Mouse (Mus musculus): ENCODE data around the gene Asb3. TPM values are rescaled to one million over a fixed set of nuclear protein-coding genes. Genes with fewer than 3 reads are reported as not detected.
"Not testable (repeated sequence)": the region's sequence is repeated elsewhere in the genome, so short reads cannot be mapped to it uniquely, and the experiment has no call there.

Asb3 gene
- polyA plus RNA-seq, 2 experiments = 4.0 to 11.7 TPM

GRCm38 (mm10) chr11:31105364-31105763 lies 220.1 kb downstream of the Asb3 start:
- H3K36me3 ChIP-seq (replicated peaks; ENCODE audit: control insufficient read depth, insufficient read depth, low read depth) = no peaks in the 10 kb centered on the region
- TF ChIP-seq CTCF (IDR thresholded peaks at IDR 0.05; ENCODE audit: low read depth) (no peak), EP300 (IDR thresholded peaks at IDR 0.05; ENCODE audit: low read depth) (no peak)
- H3K9me3 ChIP-seq (ENCODE audit: control insufficient read depth, low read length) = no peaks in the 10 kb centered on the region
- no peaks in the 10 kb centered on the region for H3K27me3 ChIP-seq (ENCODE audit: control insufficient read depth, insufficient read depth, low read length)
- peaks cover 0 to 2% of the 10 kb centered on the region in 2 experiments; a peak in 1 of 4 replicates for H3K4me1 ChIP-seq (replicated peaks; ENCODE audit: control insufficient read depth in 2 of 2, insufficient read depth in 2 of 2, low read length in 1 of 2)
- H3K4me3 ChIP-seq (ENCODE audit: insufficient read depth in 1 of 2, low read depth in 2 of 2, low read length in 2 of 2) = no peak overlapping the region
- H3K4me2 ChIP-seq (ENCODE audit: low read depth) = no peak overlapping the region
- H3K9ac ChIP-seq (replicated peaks) = no peak overlapping the region
- no peak for ATAC-seq (ENCODE audit: insufficient read depth)
- DNase-seq (ENCODE audit: low read depth in 3 of 3, low spot score in 3 of 3) = no peak
- 75% methylated on average over 5 of the region's 5 CpGs for WGBS (ENCODE audit: insufficient replicate concordance)
- no peak overlapping the region for H3K27ac ChIP-seq

- H3K4me3 ChIP-seq (ENCODE audit: insufficient read depth in 1 of 2, low read depth in 2 of 2, low read length in 2 of 2); H3K4me2 ChIP-seq (ENCODE audit: low read depth); H3K27me3 ChIP-seq (ENCODE audit: control insufficient read depth, insufficient read depth, low read length); H3K9ac ChIP-seq (replicated peaks); H3K9me3 ChIP-seq (ENCODE audit: control insufficient read depth, low read length); ATAC-seq (ENCODE audit: insufficient read depth); H3K36me3 ChIP-seq (replicated peaks; ENCODE audit: control insufficient read depth, insufficient read depth, low read depth); H3K27ac ChIP-seq; H3K4me1 ChIP-seq (replicated peaks; ENCODE audit: control insufficient read depth in 2 of 2, insufficient read depth in 2 of 2, low read length in 1 of 2); DNase-seq (ENCODE audit: low read depth in 3 of 3, low spot score in 3 of 3): not testable (repeated sequence)
- 25% methylated on average over 1 of the region's 1 CpGs for WGBS (ENCODE audit: insufficient replicate concordance)
These were observed 241.7 kb downstream of the Asb3 start for GRCm38 (mm10) chr11:31126964-31127363.

DNA sequence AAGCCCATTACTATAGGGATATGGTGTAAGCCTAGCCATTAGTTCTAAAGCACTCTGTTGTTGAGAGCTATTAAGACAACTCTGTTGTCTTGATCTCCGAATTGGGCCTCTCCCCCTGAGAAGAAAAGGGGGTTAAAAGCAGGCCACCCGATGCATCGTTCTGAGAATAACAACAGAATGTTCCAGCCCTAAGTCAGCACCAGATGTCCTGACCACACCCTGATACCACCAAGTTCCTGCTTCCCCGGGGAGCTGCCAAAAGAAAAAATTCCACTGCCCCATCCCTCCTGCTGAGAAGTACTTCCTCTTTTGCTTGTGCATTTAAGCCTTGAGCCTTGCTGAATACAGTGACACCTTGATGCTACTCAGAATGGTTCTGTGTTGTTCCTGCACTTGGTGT lies 248.5 kb downstream of the Asb3 start:
- H3K9me3 ChIP-seq (ENCODE audit: control insufficient read depth, low read length); H3K4me2 ChIP-seq (ENCODE audit: low read depth); H3K4me1 ChIP-seq (replicated peaks; ENCODE audit: control insufficient read depth in 2 of 2, insufficient read depth in 2 of 2, low read length in 1 of 2); H3K4me3 ChIP-seq (ENCODE audit: insufficient read depth in 1 of 2, low read depth in 2 of 2, low read length in 2 of 2); H3K27ac ChIP-seq; DNase-seq (ENCODE audit: low read depth in 3 of 3, low spot score in 3 of 3); ATAC-seq (ENCODE audit: insufficient read depth); H3K27me3 ChIP-seq (ENCODE audit: control insufficient read depth, insufficient read depth, low read length); H3K36me3 ChIP-seq (replicated peaks; ENCODE audit: control insufficient read depth, insufficient read depth, low read depth); H3K9ac ChIP-seq (replicated peaks): not testable (repeated sequence)
- 53% methylated on average over 4 of the region's 4 CpGs for WGBS (ENCODE audit: insufficient replicate concordance)

DNA sequence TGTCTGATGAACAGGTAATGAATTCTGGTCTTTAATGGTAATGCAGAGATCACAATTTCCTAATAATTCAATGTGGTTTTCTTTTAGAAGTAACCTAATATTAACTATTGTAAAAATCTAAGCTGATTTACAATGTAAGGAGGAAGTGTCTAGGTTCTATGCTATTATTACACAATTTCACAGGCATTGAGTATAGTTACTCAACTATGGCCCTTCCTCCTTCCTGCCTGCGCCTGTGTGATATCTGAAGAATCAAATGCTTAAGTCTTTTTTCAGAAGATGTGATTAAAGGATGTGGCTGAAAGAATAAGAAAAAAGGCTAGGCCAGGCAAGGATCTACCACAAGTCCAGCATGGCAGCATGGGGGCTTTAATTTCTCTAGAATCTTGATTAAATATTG lies 249.6 kb downstream of the Asb3 start:
- ATAC-seq (ENCODE audit: insufficient read depth); H3K4me1 ChIP-seq (replicated peaks; ENCODE audit: control insufficient read depth in 2 of 2, insufficient read depth in 2 of 2, low read length in 1 of 2); H3K4me3 ChIP-seq (ENCODE audit: insufficient read depth in 1 of 2, low read depth in 2 of 2, low read length in 2 of 2); DNase-seq (ENCODE audit: low read depth in 3 of 3, low spot score in 3 of 3); H3K27ac ChIP-seq; H3K27me3 ChIP-seq (ENCODE audit: control insufficient read depth, insufficient read depth, low read length); H3K4me2 ChIP-seq (ENCODE audit: low read depth); H3K9me3 ChIP-seq (ENCODE audit: control insufficient read depth, low read length); H3K9ac ChIP-seq (replicated peaks); H3K36me3 ChIP-seq (replicated peaks; ENCODE audit: control insufficient read depth, insufficient read depth, low read depth): not testable (repeated sequence)
- 54% methylated on average over 1 of the region's 1 CpGs for WGBS (ENCODE audit: insufficient replicate concordance)

- not testable (repeated sequence) for H3K27ac ChIP-seq; H3K4me1 ChIP-seq (replicated peaks; ENCODE audit: control insufficient read depth in 2 of 2, insufficient read depth in 2 of 2, low read length in 1 of 2); H3K9me3 ChIP-seq (ENCODE audit: control insufficient read depth, low read length); DNase-seq (ENCODE audit: low read depth in 3 of 3, low spot score in 3 of 3); H3K36me3 ChIP-seq (replicated peaks; ENCODE audit: control insufficient read depth, insufficient read depth, low read depth); H3K4me3 ChIP-seq (ENCODE audit: insufficient read depth in 1 of 2, low read depth in 2 of 2, low read length in 2 of 2); H3K4me2 ChIP-seq (ENCODE audit: low read depth); ATAC-seq (ENCODE audit: insufficient read depth); H3K9ac ChIP-seq (replicated peaks); H3K27me3 ChIP-seq (ENCODE audit: control insufficient read depth, insufficient read depth, low read length)
- WGBS (ENCODE audit: insufficient replicate concordance) = 15% methylated on average over 1 of the region's 1 CpGs
These were observed 253.2 kb downstream of the Asb3 start for GRCm38 (mm10) chr11:31138394-31138793.

Other genes starting within 250 kb of the Asb3 start
- 1.0 and 2.6 TPM in 2 replicates for gene Acyp2, start 235.8 kb upstream of the Asb3 start, polyA plus RNA-seq (2012; rRNA removed)
- gene Acyp2, start 235.8 kb upstream of the Asb3 start, polyA plus RNA-seq (2014; fragmentation: Nextera tagmentation; extraction: Ambion mirVana) = 5.4 and 5.6 TPM in 2 replicates
- gene Psme4, start 113.7 kb upstream of the Asb3 start, polyA plus RNA-seq (2012; rRNA removed) = 10.1 and 15.1 TPM in 2 replicates
- gene Psme4, start 113.7 kb upstream of the Asb3 start, polyA plus RNA-seq (2014; fragmentation: Nextera tagmentation; extraction: Ambion mirVana) = 12.8 and 13.7 TPM in 2 replicates
- gene Gpr75, start 58 bp upstream of the Asb3 start, polyA plus RNA-seq (2012; rRNA removed) = 0.02 and 0.03 TPM in 2 replicates
- not detected in 2 replicates for gene Gpr75, start 58 bp upstream of the Asb3 start, polyA plus RNA-seq (2014; fragmentation: Nextera tagmentation; extraction: Ambion mirVana)
- 5.7 and 9.2 TPM in 2 replicates for gene Erlec1, start 68.9 kb downstream of the Asb3 start, polyA plus RNA-seq (2012; rRNA removed)
- 6.2 and 6.7 TPM in 2 replicates for gene Erlec1, start 68.9 kb downstream of the Asb3 start, polyA plus RNA-seq (2014; fragmentation: Nextera tagmentation; extraction: Ambion mirVana)
- 14.0 and 25.3 TPM in 2 replicates for gene Chac2, start 100.9 kb downstream of the Asb3 start, polyA plus RNA-seq (2012; rRNA removed)
- 84.8 and 86.8 TPM in 2 replicates for gene Chac2, start 100.9 kb downstream of the Asb3 start, polyA plus RNA-seq (2014; fragmentation: Nextera tagmentation; extraction: Ambion mirVana)

All from liver, embryonic 14.5 days (tissue).